Mouse (Mus musculus) 416B (cell line): ENCODE results near the gene Hcn1.
A peak's percentile ranks its signal among the peaks of the same experiment; 100 is the strongest.
"Not testable (repeated sequence)": the region's sequence is repeated elsewhere in the genome, so short reads cannot be mapped to it uniquely, and the experiment has no call there.

ENCODE experiments used
- DNase-seq: peaks from one replicate; pipeline ENCODE4 v3.0.0; 2011; ENCODE audit warnings: low read depth

Hcn1 gene

DNA sequence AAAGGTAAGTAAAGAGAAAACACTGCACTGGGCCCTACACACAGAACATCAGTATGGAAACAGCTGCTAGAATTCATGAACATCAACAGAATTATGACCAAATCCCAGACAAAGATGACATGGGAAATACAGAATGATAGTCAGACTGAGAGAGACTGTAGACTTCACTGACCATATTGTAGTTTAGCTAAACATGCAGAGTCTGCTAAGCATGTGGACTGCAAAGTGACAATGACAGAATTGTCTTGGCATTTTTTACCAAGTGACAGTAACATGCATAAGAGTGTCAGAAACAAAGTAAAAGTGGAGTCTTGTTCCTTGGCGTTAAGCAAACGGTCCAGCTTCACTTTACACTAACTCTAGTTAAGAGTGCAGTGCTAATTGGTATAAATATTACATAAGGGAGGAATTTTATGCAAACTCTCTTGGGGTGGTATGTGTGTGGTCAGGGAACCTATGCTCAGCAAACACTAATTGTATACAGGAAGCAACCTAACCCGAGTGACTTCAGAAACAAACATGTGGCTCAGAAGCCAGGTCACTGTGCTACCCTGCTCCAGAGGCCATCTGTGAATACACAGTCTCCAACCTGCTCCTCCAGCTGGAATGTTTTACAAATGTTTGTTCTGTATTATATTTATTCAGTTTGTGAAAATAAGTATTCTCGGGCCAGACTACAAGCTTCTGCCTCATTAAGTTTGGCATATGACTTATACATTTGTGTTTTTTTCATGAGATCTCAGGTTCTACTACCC, 278.5 kb downstream of the Hcn1 start:
- no peak for DNase-seq

DNA sequence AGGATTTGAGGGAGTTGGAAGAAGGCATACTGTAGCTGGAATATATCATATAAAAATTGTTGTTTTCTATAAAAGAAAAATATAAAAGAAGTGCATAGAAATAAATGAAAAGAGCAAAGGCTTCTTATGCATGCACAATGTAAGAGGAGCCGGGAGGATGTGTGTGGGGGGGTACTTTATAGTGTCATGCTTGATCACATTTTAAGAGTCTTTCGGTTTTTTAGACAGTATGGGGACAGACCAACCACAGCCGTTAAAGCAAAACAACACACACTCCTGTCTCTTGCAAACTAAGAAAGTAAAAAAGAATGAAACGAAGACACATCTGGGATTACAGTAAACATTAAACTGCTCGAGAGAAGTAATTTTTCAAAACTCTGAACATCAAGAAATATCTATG, 290.0 kb downstream of the Hcn1 start:
- DNase-seq, result no peak

DNA sequence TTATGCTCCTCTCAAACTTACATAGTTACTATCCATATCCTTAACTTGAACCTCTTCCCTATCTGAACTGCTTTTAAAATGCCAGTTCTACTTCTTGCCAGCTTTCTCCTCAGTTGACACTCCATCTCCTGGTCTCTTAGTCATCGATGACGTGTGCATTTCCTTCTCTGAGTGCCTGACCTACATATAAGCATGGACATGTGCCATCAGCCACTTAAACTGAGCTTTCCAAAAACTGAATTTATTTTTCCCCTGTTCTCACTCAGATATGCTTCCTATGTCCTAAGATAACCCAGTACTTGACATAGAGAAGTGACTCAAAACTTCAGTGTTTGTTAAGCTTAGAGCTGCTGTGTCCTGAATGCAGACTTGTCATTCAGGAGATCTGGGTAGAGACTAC, 295.9 kb downstream of the Hcn1 start:
- peak; percentile 45 for DNase-seq

DNA sequence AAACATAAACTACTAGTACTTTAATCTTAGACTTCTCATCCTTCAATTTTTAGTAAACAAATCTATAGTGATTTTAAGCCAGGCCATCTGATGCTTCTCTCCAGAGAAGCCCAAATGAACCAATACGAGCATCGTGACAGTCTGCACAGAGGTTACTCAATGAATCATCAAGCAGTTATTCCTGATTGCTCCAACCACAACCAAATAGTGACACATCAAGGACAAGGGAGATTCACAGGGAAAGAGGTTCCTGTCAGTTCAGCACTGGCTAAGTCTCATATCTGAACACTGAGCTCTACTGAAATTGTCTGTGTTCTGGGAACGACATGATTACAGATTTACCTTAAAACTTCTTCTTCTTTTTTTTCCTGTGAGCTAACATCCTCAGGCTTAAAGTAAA, 305.7 kb downstream of the Hcn1 start:
- no peak for DNase-seq

DNA sequence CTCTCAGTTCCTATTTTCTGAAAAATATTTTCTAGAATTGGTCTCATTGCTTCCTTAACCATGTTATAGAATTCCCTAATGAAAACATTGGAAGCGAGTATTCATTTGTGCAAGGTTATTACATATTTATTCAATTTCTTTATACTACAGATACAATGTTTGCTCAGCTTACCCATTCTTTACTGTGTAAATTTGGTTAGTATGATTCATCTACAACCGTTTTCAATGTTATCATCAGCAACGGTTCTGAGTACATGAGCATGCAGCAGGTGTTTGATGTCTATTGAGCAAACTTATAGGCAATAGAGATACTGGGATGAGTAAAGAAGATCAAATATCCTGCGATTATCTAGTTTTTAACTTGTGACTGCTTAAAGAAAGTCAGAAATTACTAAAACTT, 327.6 kb downstream of the Hcn1 start:
- no peak for DNase-seq

DNA sequence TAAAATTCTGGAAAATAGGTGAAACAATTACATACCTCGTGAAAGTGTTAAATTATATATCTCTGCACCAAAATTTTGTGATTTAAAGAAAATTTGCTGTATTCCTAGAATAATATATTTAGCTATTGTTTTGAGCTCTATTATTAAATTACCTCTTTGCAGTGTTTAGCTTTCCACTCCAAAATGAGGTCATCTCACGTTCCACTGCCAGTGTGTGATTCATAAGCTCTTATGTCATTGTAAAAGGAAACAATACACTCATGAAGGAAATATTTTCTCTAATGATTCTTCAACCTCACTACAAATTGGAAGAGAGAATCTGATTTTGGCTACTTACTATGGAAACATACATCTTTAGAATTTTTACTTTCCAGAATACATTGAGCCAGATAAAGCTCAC, 329.6 kb downstream of the Hcn1 start:
- DNase-seq, result no peak

DNA sequence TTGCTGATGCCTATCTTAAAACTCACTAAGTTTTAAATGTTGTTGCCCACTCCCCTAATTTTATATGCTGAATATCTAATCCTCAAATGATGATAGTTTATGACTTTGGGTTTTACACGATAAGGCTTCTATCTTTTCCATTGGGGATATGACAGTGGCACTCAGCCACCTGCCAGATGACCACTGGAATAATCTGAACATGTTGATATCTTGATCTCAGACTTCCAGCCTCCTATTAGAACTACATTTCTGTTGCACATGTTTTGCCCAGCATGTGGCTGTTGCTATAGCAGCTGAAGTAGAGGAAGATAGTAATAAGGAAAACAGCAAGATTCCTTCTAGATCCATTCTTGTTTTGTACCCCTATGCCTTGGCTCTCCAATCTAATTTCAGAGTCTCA, 336.6 kb downstream of the Hcn1 start:
- DNase-seq, result no peak

DNA sequence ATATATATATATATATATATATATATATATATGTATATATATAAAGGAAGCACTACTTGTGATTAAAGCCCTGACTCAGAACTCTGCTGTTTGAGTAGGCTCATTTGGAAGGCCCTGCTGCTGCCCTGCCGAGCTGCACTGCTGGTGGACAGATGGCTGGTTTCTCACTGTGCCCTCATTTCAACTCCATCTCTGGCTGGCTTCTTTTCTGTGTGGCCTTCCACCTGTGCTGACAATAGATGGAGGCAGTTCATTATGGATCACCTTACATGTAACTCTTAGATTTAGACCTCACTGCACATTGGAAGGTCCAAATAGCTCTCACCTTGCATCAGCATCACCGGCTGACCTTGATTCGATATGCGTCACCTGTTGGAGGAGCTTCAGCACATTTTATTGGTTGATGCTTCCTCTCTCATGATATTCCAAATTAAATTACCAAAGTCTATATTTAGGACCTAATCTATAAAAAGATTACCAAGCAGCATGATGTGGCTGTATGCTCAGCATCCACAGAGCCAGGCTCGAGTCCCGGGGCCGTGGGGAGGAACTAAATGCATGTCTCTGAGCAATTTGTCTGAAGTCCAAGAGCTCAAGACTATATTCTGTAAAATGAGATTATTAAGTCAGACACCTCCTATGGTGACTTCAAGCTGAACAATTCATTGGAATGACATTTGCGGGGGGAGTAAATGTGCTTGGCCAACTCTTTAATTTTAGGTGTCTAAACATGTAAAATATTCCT, 338.6 kb downstream of the Hcn1 start:
- DNase-seq, result no peak

DNA sequence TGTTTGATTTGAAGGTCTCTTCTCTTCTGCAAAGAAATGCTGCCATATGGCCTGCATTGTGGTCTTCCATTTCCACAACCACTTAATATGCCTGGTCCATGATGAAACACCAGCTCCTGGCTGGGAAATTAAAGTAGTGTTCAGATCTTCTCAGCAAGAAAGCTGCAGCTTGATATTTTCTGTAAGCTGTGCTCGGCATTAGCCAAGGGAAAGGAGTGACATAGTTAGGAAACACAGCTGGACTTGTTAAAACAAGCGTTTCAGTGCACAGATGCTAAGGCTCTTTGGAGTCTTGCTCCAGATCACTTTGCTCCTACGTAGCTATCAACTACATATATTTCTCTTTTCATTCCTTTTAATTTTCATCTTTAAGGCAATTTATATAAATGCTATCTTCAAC, 344.7 kb downstream of the Hcn1 start:
- no peak for DNase-seq

DNA sequence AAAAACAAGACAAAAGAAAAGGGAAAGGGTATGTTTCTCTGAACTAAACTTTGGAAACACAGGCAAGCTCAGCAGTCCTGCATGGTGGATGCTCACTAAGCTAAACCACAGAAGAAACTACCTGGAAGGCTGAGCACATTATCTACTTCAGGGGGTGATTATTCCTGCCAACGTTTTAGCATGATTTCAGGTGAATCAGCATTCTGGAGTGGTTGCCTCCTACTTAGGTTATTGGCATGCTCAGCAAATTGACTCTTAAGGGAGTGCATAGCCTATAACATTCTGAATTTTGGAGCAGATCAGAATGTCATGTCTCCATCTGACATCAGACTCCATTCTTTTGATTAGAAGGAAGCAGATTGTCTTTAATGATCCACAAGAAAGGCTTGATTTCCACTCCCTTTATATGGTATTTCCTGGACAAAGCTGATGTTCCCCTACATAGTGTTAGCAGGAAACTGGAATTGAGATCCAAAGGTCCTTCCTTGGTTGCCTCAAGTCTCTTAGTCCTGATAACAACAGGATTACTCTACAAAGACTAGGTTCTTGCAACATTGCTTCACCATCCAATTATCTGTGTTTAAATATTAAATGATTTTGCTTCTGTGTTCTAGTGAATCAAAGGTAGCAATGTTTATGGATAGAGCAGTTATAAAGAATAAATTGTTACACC, 345.7 kb downstream of the Hcn1 start:
- no peak for DNase-seq

DNA sequence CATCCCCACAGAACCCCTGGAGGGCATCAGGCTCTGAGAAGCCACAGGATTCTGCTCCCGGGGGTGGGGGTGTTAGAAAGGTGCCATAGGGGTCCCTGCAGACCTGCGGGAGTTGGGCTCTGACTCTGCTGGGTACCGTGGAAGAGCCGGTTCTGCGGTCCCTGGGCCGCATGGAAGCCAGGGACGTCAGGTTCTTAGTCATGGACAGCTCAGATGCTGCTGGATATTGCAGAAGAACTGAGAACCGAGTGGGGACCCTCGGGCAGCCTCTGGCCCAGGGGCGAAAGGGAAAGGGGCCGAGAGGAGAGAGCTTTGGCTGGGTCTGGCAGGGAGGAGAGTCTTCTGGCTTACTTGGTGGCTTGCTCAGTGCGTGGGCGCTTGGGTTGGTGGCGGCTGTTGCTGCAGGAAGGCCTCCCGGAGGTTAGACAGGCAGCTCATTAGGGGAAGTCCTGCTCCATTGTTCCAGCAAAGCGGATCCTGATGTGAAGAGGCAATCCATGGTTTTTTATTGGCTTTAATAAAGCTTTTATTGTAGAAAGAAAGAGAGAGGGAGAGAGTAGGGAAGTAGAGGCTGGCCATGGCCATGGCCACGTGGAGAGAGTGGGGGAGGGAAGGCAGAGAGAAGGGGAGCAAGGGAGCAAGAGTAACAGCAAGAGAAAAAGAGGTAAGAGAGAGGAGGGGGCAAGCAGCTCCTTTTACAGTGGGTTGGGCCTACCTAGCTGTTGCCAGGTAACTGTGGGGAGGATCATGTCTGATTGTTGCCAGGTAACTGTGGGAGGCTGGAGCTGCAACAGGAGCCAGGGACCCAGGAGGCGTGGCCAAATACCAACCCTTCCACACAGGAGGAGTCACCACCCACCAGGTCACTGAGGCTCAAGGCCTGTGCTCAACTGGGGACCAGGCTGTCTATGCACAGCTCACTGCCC, 356.6 kb downstream of the Hcn1 start:
- DNase-seq, result no peak

DNA sequence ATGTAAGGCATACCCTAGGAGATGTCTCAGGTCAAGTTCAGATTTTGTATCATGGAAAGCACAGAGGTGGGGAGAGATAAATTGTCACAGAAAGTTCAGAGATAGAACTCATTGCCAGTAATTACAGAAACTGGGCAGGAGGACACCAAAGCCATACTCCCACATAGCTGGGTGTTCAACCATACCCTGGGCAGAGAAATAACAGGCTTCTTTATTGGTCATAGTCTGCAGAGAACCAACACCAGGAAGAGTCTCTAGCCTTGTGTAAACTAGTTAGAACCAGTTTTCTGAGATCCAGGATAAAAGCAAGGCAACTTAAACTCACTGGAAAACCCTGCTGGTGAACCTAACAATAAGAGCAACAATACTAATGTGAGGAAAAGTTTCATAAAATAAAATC, 362.5 kb downstream of the Hcn1 start:
- no peak for DNase-seq

DNA sequence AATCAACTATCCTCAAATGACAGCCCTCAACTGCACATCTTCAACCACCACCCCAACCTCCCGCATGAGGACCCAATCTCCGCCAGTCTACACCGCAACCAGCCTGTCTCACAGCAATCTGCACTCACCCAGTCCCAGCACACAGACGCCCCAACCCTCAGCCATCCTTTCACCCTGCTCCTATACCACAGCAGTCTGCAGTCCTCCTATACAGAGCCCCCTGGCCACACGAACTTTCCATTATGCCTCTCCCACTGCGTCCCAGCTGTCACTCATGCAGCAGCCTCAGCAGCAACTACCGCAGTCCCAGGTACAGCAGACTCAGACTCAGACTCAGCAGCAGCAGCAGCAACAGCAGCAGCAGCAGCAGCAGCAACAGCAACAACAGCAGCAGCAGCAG, 373.3 kb downstream of the Hcn1 start:
- no peak for DNase-seq

DNA sequence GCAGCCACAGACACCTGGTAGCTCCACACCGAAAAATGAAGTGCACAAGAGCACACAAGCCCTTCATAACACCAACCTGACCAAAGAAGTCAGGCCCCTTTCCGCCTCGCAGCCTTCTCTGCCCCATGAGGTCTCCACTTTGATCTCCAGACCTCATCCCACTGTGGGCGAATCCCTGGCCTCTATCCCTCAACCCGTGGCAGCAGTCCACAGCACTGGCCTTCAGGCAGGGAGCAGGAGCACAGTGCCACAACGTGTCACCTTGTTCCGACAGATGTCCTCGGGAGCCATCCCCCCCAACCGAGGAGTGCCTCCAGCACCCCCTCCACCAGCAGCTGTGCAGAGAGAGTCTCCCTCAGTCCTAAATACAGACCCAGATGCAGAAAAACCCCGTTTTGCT, 373.7 kb downstream of the Hcn1 start:
- DNase-seq, result no peak

DNA sequence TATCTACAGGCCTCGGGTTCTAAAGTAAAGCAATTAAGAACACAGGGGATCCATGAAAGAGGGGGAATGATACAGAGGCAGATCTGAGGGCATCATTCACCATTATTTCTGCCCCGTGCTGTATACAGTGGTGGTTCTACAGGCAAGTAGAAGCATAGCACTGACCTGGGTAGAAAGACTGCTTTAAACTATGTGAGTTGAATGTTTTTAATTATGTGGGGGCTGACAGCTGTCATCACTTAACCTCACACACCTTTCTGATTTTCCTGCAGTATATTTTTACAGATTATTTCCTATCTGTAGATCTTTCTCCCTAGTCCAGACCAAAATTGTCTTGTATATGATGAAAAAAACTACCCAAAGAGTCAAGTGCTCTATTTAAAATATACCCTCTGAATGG, 382.2 kb downstream of the Hcn1 start:
- DNase-seq, result no peak

DNA sequence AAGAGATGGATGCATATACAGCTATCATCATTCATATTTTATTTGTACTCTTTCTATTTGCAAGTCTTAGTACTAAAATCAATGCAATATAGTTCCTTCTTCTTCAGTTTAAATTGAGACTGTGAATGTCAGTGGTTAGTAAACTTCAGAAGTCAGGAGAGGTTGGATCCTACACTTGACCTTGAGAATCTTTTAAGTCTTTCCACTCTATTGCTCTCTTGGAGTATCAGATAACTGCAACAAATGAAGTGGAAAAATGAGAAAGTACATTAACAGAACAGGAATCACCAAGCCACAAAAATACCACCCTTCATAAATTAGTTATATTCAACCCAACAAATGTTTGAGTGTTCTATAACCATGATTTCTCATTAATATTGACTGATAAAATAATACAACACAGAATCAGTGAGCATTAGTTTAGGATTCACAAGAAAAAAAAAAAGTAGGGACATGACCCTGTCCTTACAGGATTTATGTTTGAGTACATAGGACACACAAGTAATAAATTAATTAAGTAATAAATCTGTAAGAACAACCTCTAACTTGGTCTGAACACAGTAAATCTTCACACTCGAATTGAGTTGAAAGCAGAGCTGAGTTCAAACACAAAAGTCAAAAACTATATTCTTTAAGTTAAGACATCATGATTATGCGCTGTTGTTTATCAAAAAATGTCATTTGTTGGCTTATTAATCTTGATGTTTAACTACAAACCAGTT, 397.8 kb downstream of the Hcn1 start:
- DNase-seq, result no peak

DNA sequence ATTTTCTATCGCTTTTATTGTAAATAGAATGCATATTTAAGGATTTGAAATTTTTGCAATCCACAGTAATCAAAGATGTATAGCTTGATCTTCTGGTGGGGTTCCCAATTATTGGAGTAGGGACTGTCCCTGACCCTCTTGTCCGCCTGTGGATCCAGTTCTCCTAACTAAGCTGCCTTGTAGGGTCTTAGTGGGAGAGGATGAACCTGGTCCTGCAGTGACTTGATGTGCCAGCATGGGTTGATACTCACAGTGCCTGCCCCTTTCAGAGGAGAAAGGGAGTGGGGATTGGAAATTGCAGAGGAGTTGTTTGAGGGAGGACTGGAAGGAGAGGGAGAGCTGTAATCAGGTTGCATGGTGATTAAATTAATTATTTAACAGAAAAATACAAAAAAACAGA, 398.4 kb downstream of the Hcn1 start:
- no peak for DNase-seq

DNA sequence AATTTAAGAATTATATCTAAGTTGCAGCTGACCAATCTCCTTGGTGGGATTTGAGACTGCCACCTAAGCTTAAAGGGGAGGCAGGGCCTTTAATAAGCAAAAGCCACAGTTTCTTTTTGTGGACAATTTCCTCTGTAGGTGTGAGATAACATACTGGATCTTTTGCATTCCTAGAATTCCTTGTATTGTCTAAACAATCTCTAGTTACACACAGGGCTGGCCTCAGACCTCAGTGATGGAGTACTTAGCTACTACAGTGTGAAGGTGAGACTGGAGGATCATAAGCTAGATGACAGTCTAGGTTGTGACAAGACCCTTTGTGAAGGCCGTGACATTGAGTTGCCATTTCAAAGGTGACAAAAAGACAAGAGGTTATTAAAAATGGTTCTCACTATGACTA, 419.1 kb downstream of the Hcn1 start:
- DNase-seq, result no peak

DNA sequence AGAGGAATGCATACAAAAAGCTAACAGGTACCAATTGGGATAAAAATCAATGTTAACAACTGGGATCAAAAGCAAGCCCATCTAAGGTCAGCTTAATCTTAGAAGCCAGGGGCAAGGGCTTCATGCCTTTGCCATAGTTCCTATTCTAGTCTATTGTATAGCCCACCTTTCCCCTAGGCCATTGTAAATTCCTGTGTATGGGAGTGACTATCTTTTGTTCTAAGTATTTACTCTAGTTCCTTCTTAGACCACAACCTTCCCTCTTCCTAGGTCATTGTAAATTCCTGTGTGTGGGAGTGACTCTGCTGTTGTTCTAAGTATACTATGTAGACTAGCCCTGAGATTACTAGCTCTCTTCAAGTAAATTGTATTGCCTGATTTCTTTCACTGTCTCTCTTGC, 420.8 kb downstream of the Hcn1 start:
- not testable (repeated sequence) for DNase-seq

DNA sequence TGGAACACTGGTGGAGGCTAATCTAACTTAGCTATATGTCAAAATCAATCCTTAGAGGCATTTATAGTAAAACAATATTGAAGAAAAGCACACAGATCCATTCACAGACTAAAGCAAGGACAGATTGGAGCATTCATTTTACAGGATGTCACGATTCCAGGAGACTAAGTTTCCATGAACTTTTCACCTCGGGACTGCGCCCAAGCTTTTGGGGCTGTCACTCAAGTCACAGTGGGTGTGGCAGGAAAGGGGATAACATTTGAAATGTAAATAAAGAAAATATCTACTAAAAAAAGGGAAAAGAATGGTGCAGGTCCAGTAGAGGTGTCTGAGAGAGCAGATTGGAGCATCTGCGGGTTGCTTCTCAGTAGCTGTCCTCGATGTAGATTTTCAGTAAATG, 421.3 kb downstream of the Hcn1 start:
- DNase-seq, result no peak

DNA sequence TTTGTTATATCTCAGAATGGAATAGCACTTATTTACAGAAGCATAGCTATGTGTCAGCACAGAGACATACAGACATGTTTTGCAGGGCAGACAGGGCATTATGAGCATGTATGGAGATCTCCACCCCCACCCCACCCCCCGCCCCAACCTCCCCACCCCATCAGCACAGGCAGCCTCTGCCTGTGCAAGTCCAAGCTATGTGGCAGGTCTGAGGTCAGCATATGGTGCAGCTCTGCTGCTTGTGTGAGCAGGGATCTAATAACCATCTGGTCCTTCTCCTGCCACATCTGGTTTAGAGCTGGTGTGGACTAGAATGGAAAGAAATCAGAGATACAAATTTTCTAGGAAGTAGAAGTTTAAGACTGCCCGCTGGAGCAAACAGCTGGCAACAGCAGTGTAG, 424.4 kb downstream of the Hcn1 start:
- no peak for DNase-seq

DNA sequence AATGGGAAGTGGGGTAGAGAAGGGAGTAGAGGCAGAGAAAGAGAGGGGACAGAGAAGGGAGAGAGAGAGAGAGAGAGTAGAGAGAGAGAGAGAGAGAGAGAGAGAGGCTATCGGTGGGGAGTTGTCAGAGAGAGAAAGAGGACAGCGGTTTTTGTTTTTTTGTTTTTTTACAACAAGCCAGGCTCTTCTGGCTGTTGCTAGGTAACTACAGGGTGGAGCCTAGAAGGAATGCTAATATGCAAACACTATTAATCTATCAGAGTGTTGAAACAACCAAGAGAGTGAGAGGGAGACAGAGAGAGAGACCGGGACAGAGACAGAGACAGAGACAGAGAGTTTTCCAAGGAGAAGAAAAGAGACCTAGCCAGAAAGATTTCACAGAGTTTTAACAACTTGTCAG, 425.7 kb downstream of the Hcn1 start:
- no peak for DNase-seq
